Mouse (Mus musculus) gastrocnemius, postnatal 4 days (tissue): ENCODE measurements around the gene Pkmyt1. TPM values are rescaled to one million over a fixed set of nuclear protein-coding genes. Genes with fewer than 3 reads are reported as not detected.

ENCODE experiments used
- DNase-seq, 2 experiments: peaks; one replicate each; pipeline ENCODE4 v3.0.0; 2021 to 2022; ENCODE audit warnings: low spot score in 2 of 2, mixed read lengths in 2 of 2
- total RNA-seq, 2 experiments: library from RNA; stranded (reverse); gene quantifications; 2 replicates each; pipeline ENCODE4 v1.2.3; 2021

The Pkmyt1 gene
- total RNA-seq, 2 experiments from 2014 or later: 11.1 to 12.4 TPM

DNA sequence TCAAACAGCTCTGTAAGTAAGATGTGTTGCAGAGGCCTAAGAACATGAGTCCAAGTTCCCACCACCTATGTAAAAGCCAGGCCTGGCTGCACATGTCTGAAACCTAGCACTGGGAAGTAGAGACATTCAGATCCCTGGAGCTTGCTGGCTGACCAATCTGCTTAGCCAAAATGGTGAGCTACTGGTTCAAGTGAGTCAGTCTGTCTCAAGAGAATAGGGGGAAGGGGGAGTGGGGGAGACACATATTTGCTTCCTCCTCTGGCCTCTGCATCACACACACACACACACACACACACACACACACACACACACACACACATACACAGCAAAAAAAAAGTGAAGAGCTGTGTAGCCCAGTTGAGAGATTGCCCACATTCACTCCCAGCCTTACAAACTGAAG, 57.2 kb downstream of the Pkmyt1 start:
- no peak for DNase-seq

DNA sequence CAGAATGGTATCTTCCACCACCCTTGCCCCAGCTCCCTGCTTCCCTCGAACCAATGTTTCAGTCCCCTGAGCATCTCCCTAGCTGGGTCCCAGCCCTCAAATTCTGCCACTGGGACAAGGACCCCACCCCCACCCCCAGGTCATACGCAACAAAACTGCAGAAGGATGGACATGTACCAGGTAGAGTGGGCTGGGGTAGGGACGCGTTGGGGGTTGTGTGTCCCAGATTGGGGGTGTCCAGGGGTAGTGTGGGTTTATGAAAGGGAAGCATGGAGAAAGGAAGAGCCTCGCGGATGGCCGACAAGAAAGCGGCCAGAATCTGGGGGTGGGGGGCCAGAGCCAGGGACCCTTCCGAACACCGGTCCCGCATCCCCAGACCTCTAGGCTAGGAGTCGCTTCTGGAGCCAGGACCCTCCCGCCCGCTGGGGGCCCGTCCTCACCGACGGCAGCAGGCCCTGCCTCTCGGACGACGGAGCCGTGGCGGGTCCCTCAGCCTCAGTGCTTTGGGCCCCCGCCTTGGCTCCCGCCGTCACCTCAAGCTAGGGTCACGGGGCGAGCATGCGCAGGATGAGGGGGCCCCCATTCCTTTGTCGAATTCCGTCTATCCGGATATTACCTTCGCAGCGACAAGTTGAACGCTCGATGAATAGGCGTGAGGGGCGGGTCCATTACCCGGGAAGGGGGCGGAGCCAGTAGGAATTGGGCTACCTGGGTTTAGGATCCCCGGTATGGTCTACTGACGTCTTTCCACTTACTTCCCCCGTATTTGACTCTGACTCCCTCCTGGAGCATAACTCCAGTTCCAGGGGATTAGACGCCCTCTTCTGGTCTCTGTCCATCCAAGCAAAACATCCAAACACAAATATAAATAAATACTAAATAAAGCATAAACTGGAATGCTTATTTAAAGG, 59.7 kb downstream of the Pkmyt1 start, which contains the start of gene Flywch2:
Gene Flywch2, minus strand, starts transcription at position 521 of the 911 bp plus-strand sequence.
- peak; percentile 38 to 64 for DNase-seq

Other genes starting within 250 kb of the Pkmyt1 start
- gene Vmn2r117, start 246.6 kb upstream of the Pkmyt1 start, total RNA-seq: not detected
- 1 to 10 TPM; 4.7 to 5.3 TPM for gene Zfp213, start 162.1 kb upstream of the Pkmyt1 start, total RNA-seq
- 1 to 10 TPM; 8.3 to 9.9 TPM for gene Zfp13, start 126.8 kb upstream of the Pkmyt1 start, total RNA-seq
- gene Zscan10, start 125.5 kb upstream of the Pkmyt1 start, total RNA-seq: not detected
- under 1 TPM; 0.70 to 0.71 TPM for gene Mmp25, start 81.1 kb upstream of the Pkmyt1 start, total RNA-seq
- not detected for gene Bicdl2, start 65.8 kb upstream of the Pkmyt1 start, total RNA-seq
- gene Hcfc1r1, start 52.7 kb upstream of the Pkmyt1 start, total RNA-seq: 100 to 1,000 TPM; 214 to 230 TPM
- 10 to 100 TPM; 18.8 to 20.8 TPM for gene Thoc6, start 52.5 kb upstream of the Pkmyt1 start, total RNA-seq
- 10 to 100 TPM; 43.7 to 55.5 TPM for gene Tnfrsf12a, start 48.9 kb upstream of the Pkmyt1 start, total RNA-seq
- not detected for gene Cldn6, start 47.1 kb upstream of the Pkmyt1 start, total RNA-seq
- gene Cldn9, start 42.3 kb upstream of the Pkmyt1 start, total RNA-seq: under 1 TPM; 0.61 to 0.91 TPM
- gene 1520401A03Rik, start 3.6 kb upstream of the Pkmyt1 start, total RNA-seq: under 1 TPM; 0.26 to 0.66 TPM
- 10 to 100 TPM; 12.5 to 13.4 TPM for gene Paqr4, start 14.5 kb downstream of the Pkmyt1 start, total RNA-seq
- gene Kremen2, start 19.5 kb downstream of the Pkmyt1 start, total RNA-seq: under 1 TPM; 0.13 to 0.20 TPM
- 10 to 100 TPM; 44.5 to 49.2 TPM for gene Flywch1, start 45.3 kb downstream of the Pkmyt1 start, total RNA-seq
- gene Flywch2, start 59.7 kb downstream of the Pkmyt1 start, total RNA-seq: 1 to 10 TPM; 5.6 to 6.0 TPM
- 100 to 1,000 TPM; 293 to 304 TPM for gene Srrm2, start 64.2 kb downstream of the Pkmyt1 start, total RNA-seq
- 100 to 1,000 TPM; 428 to 459 TPM for gene Elob, start 102.8 kb downstream of the Pkmyt1 start, total RNA-seq
- not detected for gene Prss33, start 109.7 kb downstream of the Pkmyt1 start, total RNA-seq
- gene Prss32, start 117.5 kb downstream of the Pkmyt1 start, total RNA-seq: not detected
- under 1 TPM in 1 of 2 experiments, not detected in 1; 0.18 TPM for gene Prss41, start 117.8 kb downstream of the Pkmyt1 start, total RNA-seq
- not detected for gene Prss21, start 141.7 kb downstream of the Pkmyt1 start, total RNA-seq
- gene Dcpp1, start 154.5 kb downstream of the Pkmyt1 start, total RNA-seq: not detected
- gene Dcpp2, start 154.5 kb downstream of the Pkmyt1 start, total RNA-seq: not detected
- gene Dcpp3, start 191.1 kb downstream of the Pkmyt1 start, total RNA-seq: not detected
- gene Sbp, start 215.3 kb downstream of the Pkmyt1 start, total RNA-seq: not detected
- gene Sbpl, start 228.9 kb downstream of the Pkmyt1 start, total RNA-seq: not detected